Mouse (Mus musculus): Measurements from ENCODE around the gene Rabgef1.

- no peak for TF ChIP-seq CTCF (conservative IDR thresholded peaks at IDR 0.05; ENCODE audit: low read length)
- TF ChIP-seq POU5F1 (IDR thresholded peaks at IDR 0.05; ENCODE audit: borderline replicate concordance, low read length): no peak
Observed at GRCm38 (mm10) chr5:130256678-130257271, 85.2 kb downstream of the Rabgef1 start.
